Mouse (Mus musculus): Measurements from ENCODE around the gene Cox7b.

Cox7b gene

DNA sequence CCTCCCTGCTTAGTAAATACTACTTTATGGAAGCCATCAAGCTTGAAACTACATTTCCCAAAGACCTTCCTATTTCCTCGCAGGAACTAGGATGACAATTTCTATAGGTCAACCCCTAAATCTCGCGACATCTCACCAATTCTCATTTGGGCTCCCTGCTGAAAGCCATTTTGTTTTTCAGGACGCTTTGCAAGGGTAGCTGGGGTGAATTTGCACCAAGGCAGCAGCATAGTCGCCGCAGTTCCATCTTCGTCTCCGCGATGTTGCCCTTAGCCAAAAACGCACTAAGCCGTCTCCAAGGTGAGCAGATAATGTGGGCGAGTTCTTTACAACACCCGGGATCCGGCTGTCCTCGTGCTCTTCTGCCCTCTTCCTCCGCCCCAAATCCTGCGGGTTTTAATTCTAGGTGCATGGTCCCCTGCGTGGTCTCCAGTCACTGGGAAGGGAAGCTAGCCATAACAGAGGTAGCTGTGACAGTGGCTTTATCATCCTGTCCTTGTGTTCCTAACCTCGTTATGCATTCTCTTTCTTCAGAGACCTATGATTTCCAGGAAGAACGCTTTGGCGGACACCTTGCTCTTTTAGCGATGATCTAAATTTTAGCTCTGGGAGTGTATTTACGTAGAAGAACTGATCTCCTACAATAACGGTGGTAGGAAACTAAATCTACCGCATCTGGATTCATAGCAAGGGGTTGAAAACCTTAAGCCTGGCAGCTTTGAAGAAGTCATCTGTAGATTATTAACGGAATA, at the start of gene Cox7b:
Gene Cox7b, plus strand, starts transcription at position 130 of the 752 bp plus-strand sequence.
- ChIA-PET POLR2A (interaction anchor here (0.5 to 4.0 kb wide), 42 partner anchors 8 to 173 kb away, joined by 3 to 67 read pairs (median 4); partner anchors contain the start of genes Atp7a (in 4 of the 4), Pgk1 (in 3 of the 4) and Atrx (in 2 of the 4)), CTCF (interaction anchor here in 3 of 4 experiments (1.0 to 1.2 kb wide), 4 partner anchors 10 to 11 kb away, joined by 3 to 4 read pairs (median 4); partner anchors contain the start of gene Atp7a (in 3 of the 3))

DNA sequence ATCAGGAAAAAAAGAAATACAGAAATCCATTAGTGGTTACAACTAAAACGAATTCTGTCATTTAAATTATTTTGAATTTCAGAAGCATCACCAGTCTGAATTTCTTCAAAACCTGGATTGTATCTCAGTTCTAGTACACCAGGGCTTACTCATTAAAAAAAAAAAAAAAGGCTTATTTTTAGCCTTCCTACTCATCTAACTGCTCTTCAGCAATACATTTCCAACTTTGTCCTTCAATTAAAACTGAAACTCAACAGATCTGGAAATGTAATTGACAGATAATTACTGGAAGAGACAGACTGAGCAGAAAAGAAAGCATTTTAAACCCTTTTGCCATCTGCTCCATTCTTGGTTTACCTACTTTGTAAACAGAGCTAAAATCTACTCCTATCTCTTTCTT, 13.9 kb upstream of the Cox7b start:
- ChIA-PET POLR2A (interaction anchor here in 2 of 4 experiments (0.9 to 2.6 kb wide), 9 partner anchors 9 to 62 kb away, joined by 3 to 11 read pairs (median 4); partner anchors contain the start of genes Magt1 (in 2 of the 2), Atp7a (in 1 of the 2) and Cox7b (in 1 of the 2)), CTCF (interaction anchor here in 1 of 4 experiments (0.7 kb wide), 1 partner anchor 13 kb away, joined by 4 read pairs; no protein-coding TSS in a partner anchor)

DNA sequence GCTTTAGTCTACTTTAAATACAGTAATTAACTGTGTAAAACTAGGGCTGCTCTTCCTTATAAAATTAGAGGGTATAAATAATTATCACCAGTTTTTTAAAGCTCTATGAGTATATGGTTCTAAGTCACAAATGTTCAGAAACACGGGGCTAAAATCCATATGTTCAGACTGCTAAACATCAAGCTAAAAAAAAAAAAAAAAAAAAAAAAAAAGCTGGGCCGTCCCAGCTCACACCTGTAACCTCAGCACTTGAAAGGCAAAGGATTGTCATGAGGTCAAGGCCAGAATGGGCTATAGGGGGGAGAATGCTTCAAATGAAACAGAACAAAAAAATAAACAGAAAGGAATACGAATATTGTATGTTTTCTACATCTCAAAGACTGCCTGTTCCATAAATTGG, 4.7 kb upstream of the Cox7b start:
- ChIA-PET CTCF (interaction anchor here in 1 of 4 experiments (0.7 kb wide), 1 partner anchor 22 kb away, joined by 3 read pairs; no protein-coding TSS in a partner anchor), POLR2A (interaction anchor here in 3 of 4 experiments (0.6 to 4.1 kb wide), 42 partner anchors 9 to 1597 kb away, joined by 3 to 23 read pairs (median 4); partner anchors contain the start of genes Atp7a (in 3 of the 3), Atrx (in 2 of the 3), Pbdc1 (in 2 of the 3) and Pgk1 (in 2 of the 3))

DNA sequence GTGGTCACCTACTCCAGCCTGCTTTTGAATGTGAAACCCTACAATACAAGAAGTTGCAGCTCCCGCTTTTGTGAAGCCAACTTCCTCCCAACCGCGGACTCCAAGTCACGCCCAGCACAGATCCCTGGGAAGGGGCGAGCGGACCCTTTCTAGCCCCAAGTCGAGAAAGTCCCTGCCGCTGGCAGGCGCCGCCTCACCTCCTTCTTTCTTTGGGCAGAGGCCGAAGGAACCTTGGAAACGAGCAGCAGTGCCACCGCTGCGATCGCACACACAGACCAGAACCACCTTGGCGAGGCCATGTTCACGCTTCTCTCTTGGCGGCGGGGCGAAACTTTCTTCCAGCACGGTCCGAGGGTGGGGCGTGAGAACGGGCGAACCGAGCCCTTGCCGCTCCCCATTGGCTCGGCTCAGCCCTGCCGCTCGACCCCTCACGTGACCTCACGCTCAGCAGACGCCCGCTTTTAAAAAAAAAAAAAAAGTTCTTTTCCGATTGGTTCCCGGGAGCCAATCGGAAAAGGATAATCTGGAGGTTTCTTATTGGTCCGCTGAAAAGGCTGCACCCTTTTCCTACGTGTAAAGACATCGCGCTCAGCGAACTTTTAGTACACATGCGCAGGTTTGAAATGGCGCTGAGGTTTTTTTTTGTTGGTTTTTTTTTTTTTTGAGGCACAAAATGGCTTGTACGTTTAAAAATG, 3.9 kb upstream of the Cox7b start, which contains the start of gene Magt1:
Gene Magt1, minus strand, starts transcription at position 442 of the 695 bp plus-strand sequence.
- CTCF ChIA-PET: interaction anchor here in 2 of 4 experiments (0.7 to 0.8 kb wide), 2 partner anchors 21 to 160 kb away, joined by 3 read pairs; no protein-coding TSS in a partner anchor
- POLR2A ChIA-PET: interaction anchor here in 3 of 4 experiments (0.6 to 4.1 kb wide), 54 partner anchors 9 to 1155 kb away, joined by 3 to 23 read pairs (median 4); partner anchors contain the start of genes Atp7a (in 3 of the 3), Atrx (in 2 of the 3), Pgk1 (in 2 of the 3) and Fgf16 (in 1 of the 3)

DNA sequence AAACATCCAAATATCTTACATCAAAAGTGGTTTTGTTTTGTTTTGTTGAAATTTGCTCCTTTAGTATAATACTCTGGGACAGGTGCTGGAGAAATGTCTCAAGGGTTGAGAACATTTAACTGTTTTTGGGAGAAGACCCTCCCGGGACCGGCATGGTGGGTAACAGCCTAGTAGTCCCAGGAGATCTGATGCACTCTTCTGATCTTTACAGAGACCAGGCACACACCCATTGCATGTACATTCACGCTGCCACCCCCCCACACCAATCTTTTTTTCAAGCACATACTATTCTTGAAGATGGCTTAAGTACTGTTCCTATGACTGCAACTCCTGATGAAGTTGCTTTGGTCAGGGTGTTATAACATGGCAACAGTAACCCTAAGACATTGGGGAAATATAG, 2.9 kb upstream of the Cox7b start:
- ChIA-PET CTCF (interaction anchor here in 1 of 4 experiments (0.8 kb wide), 1 partner anchor 159 kb away, joined by 3 read pairs; no protein-coding TSS in a partner anchor), POLR2A (interaction anchor here in 3 of 4 experiments (0.5 to 4.1 kb wide), 25 partner anchors 8 to 1156 kb away, joined by 3 to 23 read pairs (median 4); partner anchors contain the start of genes Atp7a (in 3 of the 3), Atrx (in 2 of the 3) and Pgk1 (in 1 of the 3))

DNA sequence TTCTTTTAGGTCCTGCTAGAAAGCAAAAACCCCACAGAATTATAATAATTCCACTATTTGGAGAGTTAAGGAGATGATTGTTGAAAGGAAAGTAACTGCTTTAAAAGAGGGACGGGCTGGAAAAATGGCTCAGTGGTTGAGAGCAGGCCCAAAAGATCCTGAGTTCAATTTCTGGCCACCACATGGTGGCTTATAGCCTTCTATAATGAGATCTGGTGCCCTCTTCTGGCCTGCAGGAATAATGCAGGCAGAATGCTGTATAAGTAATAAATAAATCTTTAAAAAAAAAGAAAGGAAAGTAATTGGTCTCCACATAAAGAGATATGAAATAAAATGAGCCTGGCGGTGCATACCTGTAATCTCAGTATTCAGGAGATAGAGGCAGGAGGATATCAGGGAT, 2.3 kb upstream of the Cox7b start:
- POLR2A ChIA-PET: interaction anchor here in 3 of 4 experiments (0.9 to 4.0 kb wide), 5 partner anchors 10 to 173 kb away, joined by 3 to 67 read pairs (median 4); partner anchors contain the start of gene Atp7a (in 3 of the 3)
- CTCF ChIA-PET: interaction anchor here in 1 of 4 experiments (0.7 kb wide), 1 partner anchor 76 kb away, joined by 3 read pairs; no protein-coding TSS in a partner anchor

DNA sequence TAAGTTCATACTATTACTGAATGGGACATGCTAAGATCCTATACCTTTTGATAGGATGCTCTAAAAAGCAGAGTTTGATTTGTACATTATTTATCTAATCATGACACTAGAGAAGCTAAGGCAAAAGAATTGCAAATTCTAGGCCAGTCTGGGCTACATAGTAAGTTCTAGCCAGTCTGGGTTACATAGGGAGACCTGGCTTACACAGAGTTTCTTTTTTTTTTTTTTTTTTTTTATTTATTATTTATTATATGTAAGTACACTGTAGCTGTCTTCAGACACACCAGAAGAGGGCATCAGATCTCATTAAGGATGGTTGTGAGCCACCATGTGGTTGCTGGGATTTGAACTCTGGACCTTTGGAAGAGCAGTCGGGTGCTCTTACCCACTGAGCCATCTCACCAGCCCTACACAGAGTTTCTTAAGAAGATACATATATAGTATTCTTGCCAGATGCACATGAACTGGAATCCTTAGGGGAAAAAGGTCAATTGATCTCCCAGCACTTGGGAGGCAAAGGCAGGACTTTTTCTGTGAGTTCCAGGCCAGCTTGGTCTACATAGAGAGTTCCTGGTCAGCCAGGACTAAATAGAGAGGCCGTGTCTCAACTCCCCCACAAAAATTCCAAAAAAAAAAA, 641 bp upstream of the Cox7b start:
- ChIA-PET POLR2A (interaction anchor here (0.6 to 4.0 kb wide), 27 partner anchors 9 to 172 kb away, joined by 3 to 67 read pairs (median 5); partner anchors contain the start of genes Atp7a (in 4 of the 4), Atrx (in 2 of the 4) and Pgk1 (in 2 of the 4)), CTCF (interaction anchor here in 3 of 4 experiments (0.7 to 1.2 kb wide), 4 partner anchors 11 to 27 kb away, joined by 3 to 4 read pairs (median 4); partner anchors contain the start of gene Atp7a (in 2 of the 3))

DNA sequence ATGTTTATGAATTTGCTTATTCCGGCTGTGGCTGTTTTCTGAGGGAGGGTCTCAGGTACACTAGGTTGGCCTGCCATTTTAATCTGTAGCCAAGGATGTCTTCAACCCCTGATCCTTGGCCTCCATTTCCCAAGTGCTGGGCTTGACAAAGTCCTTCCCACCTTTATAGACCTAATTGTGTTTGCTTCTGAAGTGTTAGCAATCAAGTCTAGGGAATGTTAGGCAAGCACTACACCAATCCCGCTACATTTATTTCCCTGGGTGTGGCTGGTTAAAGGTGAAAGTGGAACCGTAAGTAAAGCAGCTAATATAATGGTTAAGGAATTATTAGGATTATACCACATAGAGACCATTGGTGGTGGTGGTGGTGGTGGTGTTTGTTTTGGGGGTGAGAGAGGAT, 1.6 kb downstream of the Cox7b start:
- ChIA-PET CTCF (no interaction called here), POLR2A (interaction anchor here in 3 of 4 experiments (1.0 to 4.0 kb wide), 10 partner anchors 8 to 171 kb away, joined by 3 to 67 read pairs (median 6); partner anchors contain the start of genes Atp7a (in 3 of the 3) and Pgk1 (in 2 of the 3))

DNA sequence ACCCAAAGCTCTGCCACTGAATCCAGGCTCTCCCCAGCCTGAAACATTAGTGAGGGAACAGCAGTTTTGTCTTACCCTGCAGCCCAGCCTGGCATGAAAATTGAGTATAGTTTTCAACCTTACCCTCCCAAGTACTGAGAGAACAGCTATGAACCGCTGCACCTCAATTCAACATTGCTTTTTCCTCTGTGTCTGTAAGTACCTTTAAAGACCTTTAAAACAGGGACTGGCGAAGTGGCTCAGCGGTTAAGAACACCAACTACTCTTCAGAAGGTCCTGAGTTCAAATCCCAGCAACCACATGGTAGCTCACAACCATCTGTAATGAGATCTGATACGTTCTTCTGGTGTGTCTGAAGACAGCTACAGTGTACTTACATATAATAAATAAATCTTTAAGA, 2.0 kb downstream of the Cox7b start:
- POLR2A ChIA-PET: interaction anchor here in 3 of 4 experiments (1.0 to 2.5 kb wide), 6 partner anchors 9 to 169 kb away, joined by 3 to 20 read pairs (median 4); partner anchors contain the start of genes Atp7a (in 3 of the 3) and Pgk1 (in 1 of the 3)
- CTCF ChIA-PET: no interaction called here

DNA sequence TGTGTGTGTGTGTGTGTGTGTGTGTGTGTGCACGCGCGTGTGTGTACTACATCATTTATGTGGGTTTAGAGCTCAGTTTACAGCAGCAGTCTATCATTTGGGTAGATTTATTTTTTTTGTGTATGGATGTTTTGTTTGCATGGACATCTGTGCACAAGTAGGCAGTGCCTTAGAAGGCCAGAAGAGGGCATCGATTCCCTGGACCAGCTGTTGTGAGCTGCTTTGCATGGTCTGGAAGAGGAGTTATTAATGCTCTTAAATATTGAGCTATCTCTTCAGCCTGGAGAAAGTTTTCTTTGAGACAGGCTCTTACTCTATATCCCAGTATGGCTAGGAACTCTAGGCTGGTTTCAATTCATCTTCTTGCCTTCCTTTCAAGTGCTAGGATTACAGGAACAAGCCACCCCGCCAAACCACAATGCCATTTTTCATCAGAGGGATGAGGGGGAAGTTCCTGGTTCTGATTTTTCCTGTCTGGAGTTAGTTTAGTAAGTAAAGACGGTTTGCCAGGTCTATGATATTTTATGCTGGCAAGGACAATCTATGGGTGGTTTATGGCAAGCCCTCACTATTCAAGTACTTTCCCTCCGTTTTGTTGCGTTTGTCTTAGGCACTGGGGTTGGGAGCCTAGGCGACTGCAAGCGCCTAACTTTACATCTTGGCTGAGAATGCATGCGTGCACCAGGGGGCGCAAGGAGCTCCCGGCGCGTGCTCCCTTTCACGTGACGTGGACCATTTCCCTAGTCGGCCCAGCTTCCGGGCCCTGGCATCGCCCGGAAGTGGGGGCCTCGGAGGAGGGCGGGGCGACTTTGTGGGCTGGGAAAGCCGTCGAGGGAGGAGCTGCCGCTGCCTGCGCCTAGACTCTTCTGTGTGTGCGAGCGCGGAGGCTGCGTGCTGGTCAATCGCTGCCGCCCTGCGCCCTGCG, 11.2 kb downstream of the Cox7b start, which contains the start of gene Atp7a:
Gene Atp7a, plus strand, starts transcription at position 859 of the 925 bp plus-strand sequence.
- ChIA-PET POLR2A (interaction anchor here (0.6 to 4.7 kb wide), 65 partner anchors 8 to 259 kb away, joined by 3 to 67 read pairs (median 4); partner anchors contain the start of genes Cox7b (in 4 of the 4), Magt1 (in 3 of the 4), Pgk1 (in 2 of the 4) and Atrx (in 1 of the 4)), CTCF (interaction anchor here (0.5 to 1.7 kb wide), 33 partner anchors 8 to 874 kb away, joined by 3 to 17 read pairs (median 4); partner anchors contain the start of genes Cox7b (in 3 of the 4) and Pgk1 (in 1 of the 4))

DNA sequence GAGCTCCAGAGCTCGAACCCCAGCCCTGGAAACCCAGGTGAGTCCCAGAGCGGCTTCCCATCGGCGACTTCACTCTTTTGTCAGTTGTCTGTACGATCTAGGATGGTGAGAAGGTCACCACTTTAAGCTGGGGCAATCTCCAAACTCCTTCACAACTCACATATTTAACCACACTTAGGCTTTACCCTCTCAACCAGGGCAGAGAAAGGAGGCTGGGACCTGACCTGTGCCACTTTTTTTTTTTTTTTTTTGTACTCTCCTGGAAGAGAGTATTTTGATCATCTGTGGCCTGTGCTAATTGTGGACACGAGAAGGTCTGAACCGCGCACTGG, 11.8 kb downstream of the Cox7b start:
- ChIA-PET POLR2A (interaction anchor here (0.7 to 4.7 kb wide), 59 partner anchors 8 to 232 kb away, joined by 3 to 67 read pairs (median 4); partner anchors contain the start of genes Cox7b (in 4 of the 4), Magt1 (in 3 of the 4) and Pgk1 (in 2 of the 4)), CTCF (interaction anchor here (0.5 to 1.7 kb wide), 26 partner anchors 8 to 531 kb away, joined by 3 to 17 read pairs (median 4); partner anchors contain the start of genes Cox7b (in 2 of the 4) and Pgk1 (in 1 of the 4))

DNA sequence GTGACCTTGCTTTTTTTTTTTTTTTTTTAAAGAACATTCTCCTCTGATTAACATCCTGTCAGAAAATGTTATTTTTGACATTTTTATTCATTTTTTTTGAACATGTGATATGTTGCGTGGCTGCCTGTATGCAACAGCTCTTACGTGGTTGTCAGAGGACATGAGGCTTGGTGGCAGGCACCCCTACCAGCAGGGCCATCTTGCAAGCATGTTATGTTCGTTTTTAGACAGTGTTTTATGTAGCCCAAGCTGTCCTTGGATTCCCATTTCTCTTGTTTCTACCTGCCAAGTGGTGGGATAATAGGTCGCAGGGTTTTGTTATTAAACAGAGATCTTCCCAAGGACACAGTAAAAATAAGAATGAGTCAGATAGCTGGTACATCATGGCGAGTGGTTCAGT, 14.7 kb downstream of the Cox7b start:
- CTCF ChIA-PET: interaction anchor here in 1 of 4 experiments (0.6 to 0.7 kb wide), 2 partner anchors 13 to 167 kb away, joined by 3 read pairs; no protein-coding TSS in a partner anchor
- POLR2A ChIA-PET: interaction anchor here (0.6 to 1.4 kb wide), 13 partner anchors 15 to 1509 kb away, joined by 3 to 7 read pairs (median 3); partner anchors contain the start of gene Cox7b (in 2 of the 4)

DNA sequence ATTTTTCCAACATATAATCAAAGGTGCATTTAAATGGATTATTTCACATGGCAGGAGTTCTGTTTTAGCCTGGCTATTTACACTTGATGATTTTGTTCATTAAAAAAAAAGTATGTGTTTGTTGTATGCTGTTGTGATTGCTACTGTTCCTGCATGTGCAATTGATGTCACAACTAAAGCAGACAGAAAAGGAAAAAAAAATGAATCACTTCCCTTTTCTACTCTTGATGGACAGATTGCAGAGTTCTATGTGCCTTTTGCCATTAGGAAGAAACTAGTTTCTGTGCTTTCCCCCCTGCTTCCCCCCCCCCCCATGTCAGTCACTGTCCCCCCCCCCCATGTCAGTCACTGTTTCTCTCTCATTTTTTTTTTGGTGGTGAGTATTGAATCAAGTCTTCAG, 15.6 kb downstream of the Cox7b start:
- ChIA-PET POLR2A (interaction anchor here in 2 of 4 experiments (0.6 to 1.5 kb wide), 3 partner anchors 15 to 20 kb away, joined by 4 to 7 read pairs (median 4); no protein-coding TSS in a partner anchor), CTCF (no interaction called here)

DNA sequence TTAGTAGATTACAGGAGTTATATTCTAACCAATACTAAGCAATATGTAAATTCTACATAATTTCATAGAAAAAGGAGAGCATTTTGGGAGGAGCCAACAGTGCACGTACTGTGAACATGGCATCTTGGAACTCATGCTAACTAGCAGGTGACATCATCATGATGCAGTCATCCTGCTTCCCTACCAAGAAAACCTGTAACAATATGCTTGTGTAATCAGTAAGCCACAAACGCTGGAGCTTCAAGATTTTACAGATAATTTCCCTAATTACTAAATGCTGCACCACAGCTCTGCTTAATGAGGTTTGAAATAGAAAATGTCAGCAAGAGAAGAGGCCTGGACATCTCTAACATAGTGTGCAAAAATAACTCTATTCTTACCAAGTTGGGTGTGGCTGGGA, 20.2 kb downstream of the Cox7b start:
- ChIA-PET CTCF (no interaction called here), POLR2A (interaction anchor here in 3 of 4 experiments (1.2 to 1.5 kb wide), 4 partner anchors 9 to 49 kb away, joined by 3 to 6 read pairs (median 4); partner anchors contain the start of gene Atp7a (in 2 of the 3))

DNA sequence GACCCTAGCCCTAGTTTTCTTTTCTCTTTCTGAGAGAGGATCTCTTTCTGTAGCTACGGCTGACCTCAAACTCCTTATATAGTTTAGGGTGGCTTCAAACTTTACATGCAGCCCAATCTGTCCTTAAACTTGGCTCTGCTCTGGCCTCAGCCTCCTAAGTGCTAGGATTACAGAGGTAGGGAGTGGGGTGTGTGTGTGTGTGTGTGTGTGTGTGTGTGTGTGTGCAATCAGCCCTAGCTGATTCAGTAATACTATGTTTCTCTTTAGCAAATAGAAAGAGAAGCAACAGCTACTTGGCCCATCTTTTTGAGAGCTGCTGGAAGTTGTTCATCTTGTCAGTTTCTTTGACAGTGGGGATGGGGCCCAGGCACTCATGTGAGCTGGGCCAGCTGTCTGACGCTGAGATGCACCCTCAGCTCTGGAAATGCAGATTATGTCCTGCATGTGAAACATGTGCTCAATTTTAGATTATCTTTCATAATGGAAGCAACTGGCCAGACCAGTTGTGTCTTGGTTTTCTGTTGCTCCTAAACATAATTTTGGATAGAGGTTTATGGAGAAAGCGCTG, 21.8 kb downstream of the Cox7b start:
- ChIA-PET CTCF (no interaction called here), POLR2A (interaction anchor here in 2 of 4 experiments (1.4 to 3.0 kb wide), 3 partner anchors 10 kb away, joined by 4 to 11 read pairs (median 6); partner anchors contain the start of gene Atp7a (in 2 of the 2))

Data from embryonic stem cell, embryonic (primary cell).